Mouse (Mus musculus): ENCODE data around the gene Zic1. TPM values are rescaled to one million over a fixed set of nuclear protein-coding genes. Genes with fewer than 3 reads are reported as not detected.

Gene Zic1
- polyA plus RNA-seq, 1 experiment from 2014 or later, result not detected

DNA sequence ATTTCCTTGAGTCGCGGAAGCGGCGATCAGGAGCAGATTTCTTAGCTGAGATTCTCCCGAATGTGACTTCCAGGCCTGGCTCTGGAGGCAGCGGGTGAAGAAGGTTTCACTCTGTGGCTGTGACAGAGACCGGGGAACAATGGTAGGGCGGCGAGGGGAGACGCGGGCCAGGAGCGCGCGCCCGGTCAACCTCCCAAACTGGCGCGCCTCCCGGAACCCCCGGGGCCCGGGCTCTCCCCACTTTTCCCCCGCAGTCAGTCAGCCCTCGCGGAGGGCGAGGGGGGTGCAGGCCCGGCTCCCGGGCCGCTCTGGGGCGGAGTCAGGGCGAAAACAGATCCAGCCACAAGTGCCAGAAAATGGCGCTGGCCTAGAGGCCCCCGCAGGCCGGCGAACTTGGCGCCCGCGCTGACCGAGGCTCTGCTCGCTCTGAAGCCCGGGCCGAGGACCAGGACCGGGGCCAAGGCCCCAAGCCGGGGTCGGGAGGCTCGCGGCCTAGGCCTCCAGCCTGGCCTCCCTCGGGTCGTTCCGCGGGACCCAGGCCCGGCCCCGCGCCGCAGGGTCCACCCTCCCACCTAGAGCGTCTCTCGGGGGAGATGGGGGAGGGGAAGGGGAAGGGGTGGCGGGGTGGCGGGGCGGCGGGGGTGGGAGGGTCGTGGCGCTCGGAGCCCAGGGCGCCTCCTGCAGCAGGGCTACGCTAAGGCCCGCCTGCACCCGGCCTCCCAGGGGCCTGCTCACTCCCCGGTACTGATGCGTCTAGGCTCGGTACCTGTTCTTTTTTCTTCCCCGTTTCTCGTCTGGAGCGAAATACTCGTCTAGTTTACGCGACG lies 15.9 kb upstream of the Zic1 start:
- no peak for TF ChIP-seq CTCF (IDR thresholded peaks at IDR 0.05; ENCODE audit: low read depth)
- Histone ChIP-seq H3K9me3 (ENCODE audit: control insufficient read depth) (no peaks in the 10 kb centered on the region), H3K4me3 (ENCODE audit: low read depth, low read length) (peak overlapping the region; percentile 50), H3K4me2 (replicated peaks; ENCODE audit: low read depth) (peak overlapping the region; percentile 80), H3K36me3 (ENCODE audit: control insufficient read depth, insufficient read depth) (no peaks in the 10 kb centered on the region), H3K27ac (ENCODE audit: low read depth, low read length) (no peak overlapping the region), H3K27me3 (replicated peaks; ENCODE audit: control insufficient read depth, insufficient read depth, low read length) (peaks cover 98% of the 10 kb centered on the region), H3K4me1 (replicated peaks; ENCODE audit: control insufficient read depth, insufficient read depth, low read length) (peaks cover 2% of the 10 kb centered on the region; the same call in 1 of the 2 replicates), H3K9ac (ENCODE audit: low read depth, low read length) (0 out of 2 replicates have a peak overlapping the region, but pooled peaks have one; percentile 17)
- ATAC-seq, result peak; percentile 13; the same call in 1 of the 2 replicates
- WGBS, result 1% methylated on average over 69 of the region's 76 CpGs

DNA sequence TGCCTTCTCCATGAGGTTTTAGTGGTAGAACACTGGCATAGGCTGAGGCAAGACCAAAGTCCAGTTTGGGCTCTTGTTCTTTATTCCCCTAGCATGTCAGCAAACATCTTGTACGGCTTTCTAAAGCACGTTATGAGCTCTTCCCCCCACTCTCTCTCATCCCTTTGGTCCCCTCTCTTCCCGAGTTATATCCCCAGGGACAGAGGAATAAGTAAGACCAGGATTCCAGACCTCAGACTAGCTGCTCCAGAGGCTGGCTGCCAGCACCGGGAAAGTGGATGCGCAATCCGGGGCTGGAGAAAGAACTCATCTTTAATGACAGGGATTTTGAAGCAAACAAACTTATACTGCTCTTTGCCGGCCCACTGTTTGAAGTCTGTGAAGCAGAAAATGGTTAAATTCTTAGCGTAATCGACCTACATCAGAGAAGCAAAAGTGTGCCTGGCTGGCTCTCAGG lies 14.9 kb upstream of the Zic1 start:
- H3K9me3 ChIP-seq (ENCODE audit: control insufficient read depth), result no peaks in the 10 kb centered on the region
- ATAC-seq, result no peak
- no peak overlapping the region for H3K27ac ChIP-seq (ENCODE audit: low read depth, low read length)
- H3K4me2 ChIP-seq (replicated peaks; ENCODE audit: low read depth), result no peak overlapping the region
- no peaks in the 10 kb centered on the region for H3K36me3 ChIP-seq (ENCODE audit: control insufficient read depth, insufficient read depth)
- H3K4me1 ChIP-seq (replicated peaks; ENCODE audit: control insufficient read depth, insufficient read depth, low read length), result peaks cover 2% of the 10 kb centered on the region; the same call in 1 of the 2 replicates
- peak overlapping the region; percentile 50; the same call in 1 of the 2 replicates for H3K4me3 ChIP-seq (ENCODE audit: low read depth, low read length)
- peaks cover 98% of the 10 kb centered on the region for H3K27me3 ChIP-seq (replicated peaks; ENCODE audit: control insufficient read depth, insufficient read depth, low read length)
- WGBS, result 2% methylated on average over 9 of the region's 9 CpGs
- no peak for TF ChIP-seq CTCF (IDR thresholded peaks at IDR 0.05; ENCODE audit: low read depth)
- H3K9ac ChIP-seq (ENCODE audit: low read depth, low read length), result no peak overlapping the region

DNA sequence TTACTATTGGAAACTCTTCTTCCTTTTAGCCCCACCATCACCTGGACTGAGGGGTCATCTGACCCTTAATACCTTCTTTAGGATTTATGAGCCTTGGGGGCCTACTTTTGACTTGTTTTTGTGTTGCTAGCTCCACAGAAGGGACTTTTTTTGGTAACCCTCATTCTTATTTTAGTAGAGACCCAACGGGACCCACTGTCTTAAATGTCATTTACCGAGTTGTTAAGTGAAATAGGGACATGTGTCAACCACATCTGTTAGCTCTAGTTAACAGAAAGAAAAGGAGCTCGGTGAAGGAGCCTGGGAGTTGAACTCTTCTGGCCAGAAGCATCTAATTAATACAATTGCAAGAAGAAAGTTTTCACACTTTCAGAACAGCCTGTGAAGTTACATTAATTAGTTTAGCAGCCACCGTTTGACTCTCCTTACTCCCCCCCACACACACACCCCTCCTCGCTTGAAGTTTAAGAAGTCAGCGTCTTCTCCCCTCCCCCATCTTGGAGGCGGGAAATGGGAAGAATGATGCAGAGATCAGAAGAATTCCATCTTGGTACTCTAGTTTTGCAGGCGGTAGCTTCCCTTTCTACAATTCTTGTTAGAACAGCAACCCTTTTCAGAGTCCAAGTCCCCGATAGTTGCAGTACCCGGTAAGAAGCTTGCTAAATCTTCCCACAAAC lies 14.3 kb upstream of the Zic1 start:
- peaks cover 2% of the 10 kb centered on the region; the same call in 1 of the 2 replicates for H3K4me1 ChIP-seq (replicated peaks; ENCODE audit: control insufficient read depth, insufficient read depth, low read length)
- no peak overlapping the region for H3K4me2 ChIP-seq (replicated peaks; ENCODE audit: low read depth)
- no peaks in the 10 kb centered on the region for H3K9me3 ChIP-seq (ENCODE audit: control insufficient read depth)
- no peak overlapping the region for H3K4me3 ChIP-seq (ENCODE audit: low read depth, low read length)
- under 1% methylated on average over 10 of the region's 10 CpGs for WGBS
- no peak overlapping the region for H3K9ac ChIP-seq (ENCODE audit: low read depth, low read length)
- peaks cover 95% of the 10 kb centered on the region for H3K27me3 ChIP-seq (replicated peaks; ENCODE audit: control insufficient read depth, insufficient read depth, low read length)
- H3K27ac ChIP-seq (ENCODE audit: low read depth, low read length), result no peak overlapping the region
- no peak for ATAC-seq
- no peaks in the 10 kb centered on the region for H3K36me3 ChIP-seq (ENCODE audit: control insufficient read depth, insufficient read depth)
- TF ChIP-seq CTCF (IDR thresholded peaks at IDR 0.05; ENCODE audit: low read depth), result no peak

DNA sequence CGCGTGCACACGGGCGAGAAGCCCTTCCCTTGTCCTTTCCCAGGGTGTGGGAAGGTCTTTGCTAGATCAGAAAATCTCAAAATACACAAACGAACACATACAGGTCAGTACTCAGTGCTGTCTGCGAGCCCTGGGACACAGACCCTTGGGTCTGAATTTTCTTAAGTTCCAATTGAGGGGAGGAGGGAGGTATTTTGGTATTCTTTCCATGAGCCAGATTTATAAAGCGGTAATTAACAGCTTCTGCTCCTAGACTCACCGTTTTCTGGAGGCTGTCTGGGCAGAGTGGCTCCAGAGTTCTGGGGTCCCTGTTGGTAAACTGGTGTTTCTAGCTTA lies 13.7 kb upstream of the Zic1 start:
- peaks cover 2% of the 10 kb centered on the region; the same call in 1 of the 2 replicates for H3K4me1 ChIP-seq (replicated peaks; ENCODE audit: control insufficient read depth, insufficient read depth, low read length)
- no peak overlapping the region for H3K4me3 ChIP-seq (ENCODE audit: low read depth, low read length)
- no peak overlapping the region for H3K4me2 ChIP-seq (replicated peaks; ENCODE audit: low read depth)
- no peaks in the 10 kb centered on the region for H3K36me3 ChIP-seq (ENCODE audit: control insufficient read depth, insufficient read depth)
- ATAC-seq, result no peak
- H3K9me3 ChIP-seq (ENCODE audit: control insufficient read depth), result no peaks in the 10 kb centered on the region
- peaks cover 95% of the 10 kb centered on the region for H3K27me3 ChIP-seq (replicated peaks; ENCODE audit: control insufficient read depth, insufficient read depth, low read length)
- H3K9ac ChIP-seq (ENCODE audit: low read depth, low read length), result no peak overlapping the region
- no peak overlapping the region for H3K27ac ChIP-seq (ENCODE audit: low read depth, low read length)
- TF ChIP-seq CTCF (IDR thresholded peaks at IDR 0.05; ENCODE audit: low read depth), result no peak
- WGBS, result 2% methylated on average over 8 of the region's 8 CpGs

DNA sequence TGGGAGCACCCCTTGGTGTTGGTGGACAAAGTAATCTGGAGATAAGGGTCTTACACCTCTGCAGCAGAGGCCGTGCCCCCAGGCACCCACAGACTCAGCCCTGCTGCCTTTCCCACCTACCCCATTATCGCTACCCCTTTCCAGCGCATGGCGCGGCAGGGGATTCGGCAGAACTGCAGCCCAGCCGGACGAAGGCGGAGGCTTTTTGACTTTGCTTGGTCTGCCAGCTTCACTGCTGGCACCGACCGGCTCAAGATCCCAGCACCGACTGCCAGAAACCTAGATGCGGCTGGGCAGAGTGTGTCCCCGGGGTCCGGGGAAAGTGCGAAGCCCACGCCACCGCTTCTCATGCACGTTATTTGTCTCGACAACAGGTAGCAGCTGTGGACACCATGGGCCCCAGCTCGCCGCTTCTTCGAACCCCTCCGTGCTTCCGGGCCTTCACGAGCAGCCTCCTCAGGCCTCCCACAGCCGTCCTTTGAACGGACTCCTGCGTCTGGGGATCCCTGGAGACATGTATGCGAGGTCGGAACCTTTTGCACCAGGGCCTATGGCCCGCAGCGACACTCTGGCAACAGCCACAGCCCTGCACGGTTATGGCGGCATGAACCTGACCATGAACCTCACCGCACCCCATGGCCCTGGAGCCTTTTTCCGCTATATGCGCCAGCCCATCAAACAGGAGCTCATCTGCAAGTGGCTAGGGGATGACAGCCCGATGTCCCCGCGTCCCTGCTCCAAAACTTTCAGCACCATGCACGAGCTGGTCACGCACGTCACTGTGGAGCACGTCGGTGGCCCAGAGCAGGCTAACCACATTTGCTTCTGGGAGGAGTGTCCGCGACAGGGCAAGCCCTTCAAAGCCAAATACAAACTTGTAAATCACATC lies 13.0 kb upstream of the Zic1 start:
- peaks cover 2% of the 10 kb centered on the region; the same call in 1 of the 2 replicates for H3K4me1 ChIP-seq (replicated peaks; ENCODE audit: control insufficient read depth, insufficient read depth, low read length)
- no peak overlapping the region for H3K4me2 ChIP-seq (replicated peaks; ENCODE audit: low read depth)
- no peaks in the 10 kb centered on the region for H3K9me3 ChIP-seq (ENCODE audit: control insufficient read depth)
- no peak for TF ChIP-seq CTCF (IDR thresholded peaks at IDR 0.05; ENCODE audit: low read depth)
- 1% methylated on average over 48 of the region's 48 CpGs for WGBS
- no peak for ATAC-seq
- H3K27me3 ChIP-seq (replicated peaks; ENCODE audit: control insufficient read depth, insufficient read depth, low read length), result peaks cover 94% of the 10 kb centered on the region
- no peak overlapping the region for H3K27ac ChIP-seq (ENCODE audit: low read depth, low read length)
- no peak overlapping the region for H3K4me3 ChIP-seq (ENCODE audit: low read depth, low read length)
- H3K9ac ChIP-seq (ENCODE audit: low read depth, low read length), result no peak overlapping the region
- H3K36me3 ChIP-seq (ENCODE audit: control insufficient read depth, insufficient read depth), result no peaks in the 10 kb centered on the region

DNA sequence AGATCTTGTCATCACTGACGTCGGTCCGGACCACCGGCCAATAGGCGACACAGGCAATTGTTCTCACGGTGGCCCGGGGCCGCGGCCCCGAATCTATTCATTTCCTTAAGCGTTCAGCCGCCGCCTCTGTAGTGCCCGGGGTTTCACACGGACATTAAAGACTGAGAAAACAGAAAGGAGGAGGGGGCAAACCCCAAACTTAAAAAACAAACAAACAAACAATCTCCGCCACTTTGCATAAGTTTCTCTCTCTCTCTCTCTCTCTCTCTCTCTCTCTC lies 12.2 kb upstream of the Zic1 start:
- H3K9ac ChIP-seq (ENCODE audit: low read depth, low read length), result no peak overlapping the region
- no peak for TF ChIP-seq CTCF (IDR thresholded peaks at IDR 0.05; ENCODE audit: low read depth)
- no peak overlapping the region for H3K4me2 ChIP-seq (replicated peaks; ENCODE audit: low read depth)
- under 1% methylated on average over 16 of the region's 16 CpGs for WGBS
- no peak overlapping the region for H3K27ac ChIP-seq (ENCODE audit: low read depth, low read length)
- H3K4me1 ChIP-seq (replicated peaks; ENCODE audit: control insufficient read depth, insufficient read depth, low read length), result peaks cover 2% of the 10 kb centered on the region; the same call in 1 of the 2 replicates
- H3K9me3 ChIP-seq (ENCODE audit: control insufficient read depth), result no peaks in the 10 kb centered on the region
- peaks cover 89% of the 10 kb centered on the region for H3K27me3 ChIP-seq (replicated peaks; ENCODE audit: control insufficient read depth, insufficient read depth, low read length)
- ATAC-seq, result no peak
- H3K36me3 ChIP-seq (ENCODE audit: control insufficient read depth, insufficient read depth), result no peaks in the 10 kb centered on the region
- H3K4me3 ChIP-seq (ENCODE audit: low read depth, low read length), result no peak overlapping the region
